Mouse (Mus musculus) bone marrow macrophage, adult 2 months (primary cell): ENCODE results near the gene Gm13695.

ENCODE experiments used
- CTCF ChIP-seq: IDR thresholded peaks from 2 replicates; pipeline ENCODE4 v1.5.1; 2012; ENCODE audit warnings: low read depth, mild to moderate bottlenecking, low read length, moderate library complexity
- POLR2A ChIP-seq: IDR thresholded peaks from 2 replicates; pipeline ENCODE4 v1.6.1; 2012; ENCODE audit warnings: mild to moderate bottlenecking, low read depth, low read length, borderline replicate concordance

DNA sequence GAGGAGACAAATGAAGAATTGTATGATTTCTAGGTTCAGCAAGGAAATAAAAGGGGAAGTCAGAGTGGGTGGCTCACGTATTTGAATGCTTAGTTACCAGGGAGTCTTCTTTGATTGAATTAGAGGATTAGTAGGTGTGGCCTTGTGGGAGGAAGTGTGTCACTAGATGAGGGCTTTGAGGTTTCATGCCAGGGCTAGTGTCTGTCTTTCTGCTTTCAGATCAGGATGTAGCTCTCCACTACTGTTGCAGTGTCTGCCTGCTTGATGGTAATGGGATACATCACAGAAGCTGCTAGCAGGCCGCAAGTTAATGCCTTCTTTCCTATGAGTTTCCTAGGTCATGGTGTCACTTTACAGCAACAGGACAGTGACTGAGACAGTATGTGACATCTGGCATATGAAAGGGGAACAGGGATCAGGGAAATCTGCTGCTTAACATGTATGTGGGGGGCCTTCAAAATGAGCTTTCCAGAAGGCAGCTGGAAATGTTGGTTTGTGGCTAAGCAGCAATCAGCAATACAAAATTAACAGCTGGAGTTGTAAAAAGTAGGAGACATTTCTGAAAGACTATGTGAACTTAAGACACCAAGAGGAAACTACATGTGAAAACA is 37.5 kb upstream of the Gm13695 start:
- TF ChIP-seq CTCF: no peak
- no peak for TF ChIP-seq POLR2A
